In the genomic region with DNA sequence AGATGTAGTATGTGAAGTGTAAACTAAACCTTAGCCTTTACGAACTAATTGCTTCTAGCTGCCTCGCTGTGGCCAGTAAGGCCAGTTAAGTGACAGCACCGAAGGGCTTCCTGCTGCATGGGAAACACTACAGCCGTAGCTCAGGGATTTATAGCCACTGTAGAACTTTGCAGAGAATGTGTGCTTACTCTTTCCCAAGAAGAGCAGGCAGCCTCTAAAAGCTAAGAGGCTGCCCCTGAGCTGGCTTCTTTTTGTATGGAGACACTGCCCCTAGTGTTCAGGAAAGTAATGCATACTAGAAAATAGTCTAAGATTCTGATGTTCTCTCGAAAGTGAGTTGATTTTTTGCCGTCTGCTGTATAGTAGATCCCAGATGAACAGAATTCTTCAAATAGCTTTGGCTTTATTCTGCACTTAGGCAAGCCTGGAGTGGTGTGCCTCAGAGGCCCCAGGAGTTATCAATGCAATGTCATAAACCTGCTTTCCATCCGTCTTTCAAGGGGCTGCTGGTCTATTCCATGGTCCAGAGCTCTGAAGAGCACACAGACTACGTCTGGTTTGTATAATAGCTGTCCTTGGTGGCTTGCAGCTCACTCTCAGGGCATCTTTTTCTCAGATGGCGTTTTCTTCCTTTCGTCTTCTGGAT, we compare ENCODE assay signal across 8 mouse cellular contexts.
DNase-seq lines count a peak whose midpoint lies in the region; ATAC-seq and TF ChIP-seq lines count a peak whose summit lies in the region.

No protein-coding gene starts in this region.

- ATAC-seq in hindbrain, embryonic 11.5 days (ENCODE audit: low FRiP score) = no peak
- ATAC-seq in hindbrain, embryonic 12.5 days (ENCODE audit: low FRiP score) = no peak
- ATAC-seq in Patski = peak; percentile 71
- ATAC-seq in forebrain, embryonic 16.5 days = peak; percentile 69
- peak; percentile 77 for ATAC-seq in kidney, embryonic 16.5 days (ENCODE audit: low FRiP score, low TSS enrichment)

- H3K9ac ChIP-seq in hindbrain, embryonic 11.5 days (ENCODE audit: low read depth, low read length) = no peak overlapping the region
- no peak overlapping the region for H3K9ac ChIP-seq in hindbrain, embryonic 12.5 days
- H3K9ac ChIP-seq in forebrain, embryonic 16.5 days (replicated peaks; ENCODE audit: low read depth, low read length) = no peak overlapping the region
- no peak overlapping the region for H3K9ac ChIP-seq in kidney, embryonic 16.5 days (replicated peaks; ENCODE audit: low read length)

- no peak overlapping the region for H3K4me2 ChIP-seq in hindbrain, embryonic 11.5 days (replicated peaks; ENCODE audit: low read depth, low read length)
- no peak overlapping the region for H3K4me2 ChIP-seq in hindbrain, embryonic 12.5 days (replicated peaks)
- H3K4me2 ChIP-seq in forebrain, embryonic 16.5 days (ENCODE audit: low read length) = no peak overlapping the region
- no peak overlapping the region for H3K4me2 ChIP-seq in kidney, embryonic 16.5 days (replicated peaks; ENCODE audit: low read depth, low read length)

- in situ Hi-C loops in Patski (cut with MboI; ENCODE audit: low pct_unique_long_range_greater_than_20kb) = no loop called here

- WGBS in hindbrain, embryonic 11.5 days = 62% methylated on average over 10 of the region's 10 CpGs
- WGBS in hindbrain, embryonic 12.5 days = 59% methylated on average over 10 of the region's 10 CpGs
- 56% methylated on average over 10 of the region's 10 CpGs for WGBS in forebrain, embryonic 16.5 days
- 30% methylated on average over 10 of the region's 10 CpGs for WGBS in kidney, embryonic 16.5 days

- no peaks in the 10 kb centered on the region for H3K4me1 ChIP-seq in hindbrain, embryonic 11.5 days (replicated peaks; ENCODE audit: control insufficient read depth, insufficient read depth, low read length)
- no peaks in the 10 kb centered on the region for H3K4me1 ChIP-seq in hindbrain, embryonic 12.5 days
- H3K4me1 ChIP-seq in forebrain, embryonic 16.5 days (replicated peaks; ENCODE audit: control insufficient read depth, insufficient read depth, low read length) = peaks cover 6% of the 10 kb centered on the region
- 0 out of 2 replicates have a peak, but pooled peaks cover 4% of the 10 kb centered on the region for H3K4me1 ChIP-seq in kidney, embryonic 16.5 days (ENCODE audit: insufficient read depth, low read length)

- H3K27me3 ChIP-seq in hindbrain, embryonic 11.5 days (ENCODE audit: control insufficient read depth, insufficient read depth, low read length) = no peaks in the 10 kb centered on the region
- peaks cover under 1% of the 10 kb centered on the region; the same call in 1 of the 2 replicates for H3K27me3 ChIP-seq in hindbrain, embryonic 12.5 days
- no peaks in the 10 kb centered on the region for H3K27me3 ChIP-seq in Patski
- H3K27me3 ChIP-seq in forebrain, embryonic 16.5 days (replicated peaks; ENCODE audit: control insufficient read depth, insufficient read depth, low read length) = no peaks in the 10 kb centered on the region
- H3K27me3 ChIP-seq in kidney, embryonic 16.5 days (ENCODE audit: insufficient read depth, low read length) = no peaks in the 10 kb centered on the region

- no peaks in the 10 kb centered on the region for H3K9me3 ChIP-seq in hindbrain, embryonic 11.5 days (ENCODE audit: control insufficient read depth, low read length)
- H3K9me3 ChIP-seq in hindbrain, embryonic 12.5 days (replicated peaks) = no peaks in the 10 kb centered on the region
- no peaks in the 10 kb centered on the region for H3K9me3 ChIP-seq in forebrain, embryonic 16.5 days (ENCODE audit: control insufficient read depth, low read length)
- H3K9me3 ChIP-seq in kidney, embryonic 16.5 days (ENCODE audit: low read length) = no peaks in the 10 kb centered on the region

- H3K27ac ChIP-seq in hindbrain, embryonic 11.5 days (ENCODE audit: low read depth, low read length) = no peak overlapping the region
- no peak overlapping the region for H3K27ac ChIP-seq in hindbrain, embryonic 12.5 days
- H3K27ac ChIP-seq in forebrain, embryonic 16.5 days (ENCODE audit: low read length) = no peak overlapping the region
- 0 out of 2 replicates have a peak overlapping the region, but pooled peaks have one; percentile 9 for H3K27ac ChIP-seq in kidney, embryonic 16.5 days (ENCODE audit: low read length)

- peak; percentile 45 for DNase-seq in hindbrain, embryonic 11.5 days (ENCODE audit: low spot score)
- DNase-seq in Patski (ENCODE audit: low read depth, low spot score) = no peak
- peak; percentile 63 for DNase-seq in mesoderm, embryonic 11.5 days (ENCODE audit: low read depth, low spot score)
- no peak for DNase-seq in urinary bladder, adult 18-20 months (ENCODE audit: low spot score in 2 of 2)
- no peak for DNase-seq in ovary, adult 18-20 months (ENCODE audit: low spot score)

- CTCF ChIA-PET in Patski (lab: Charles Lee) = interaction anchor here (0.8 to 5.9 kb wide), 23 partner anchors 8 to 297 kb away, joined by 3 to 27 read pairs (median 5); partner anchors contain the start of gene Ltbp1

- no peaks in the 10 kb centered on the region for H3K36me3 ChIP-seq in hindbrain, embryonic 11.5 days (ENCODE audit: control insufficient read depth, insufficient read depth, low read length)
- no peaks in the 10 kb centered on the region for H3K36me3 ChIP-seq in hindbrain, embryonic 12.5 days
- H3K36me3 ChIP-seq in forebrain, embryonic 16.5 days (ENCODE audit: control insufficient read depth, insufficient read depth) = no peaks in the 10 kb centered on the region
- H3K36me3 ChIP-seq in kidney, embryonic 16.5 days (ENCODE audit: insufficient read depth, low read length) = no peaks in the 10 kb centered on the region

- POLR2A ChIA-PET in Patski (lab: Charles Lee) = interaction anchor here (0.7 to 0.9 kb wide), 2 partner anchors 24 to 283 kb away, joined by 3 to 5 read pairs; no protein-coding TSS in a partner anchor

- H3K4me3 ChIP-seq in hindbrain, embryonic 11.5 days (ENCODE audit: low read depth, low read length) = no peak overlapping the region
- H3K4me3 ChIP-seq in hindbrain, embryonic 12.5 days = no peak overlapping the region
- no peak overlapping the region for H3K4me3 ChIP-seq in forebrain, embryonic 16.5 days (replicated peaks; ENCODE audit: low read length)
- no peak overlapping the region for H3K4me3 ChIP-seq in kidney, embryonic 16.5 days (ENCODE audit: low read length)

- TF ChIP-seq CTCF in Patski (IDR thresholded peaks at IDR 0.05) = peak; percentile 81

Comparison
In these comparisons a context has a peak if more than half of its experiments do, and no peak if none do; other contexts are left out.
1. ATAC-seq: peak in Patski (single experiment), forebrain, embryonic 16.5 days (single experiment) and kidney, embryonic 16.5 days (single experiment); none in hindbrain, embryonic 11.5 days (single experiment) and hindbrain, embryonic 12.5 days (single experiment).
2. DNase-seq: peak in hindbrain, embryonic 11.5 days (single experiment) and mesoderm, embryonic 11.5 days (single experiment); none in Patski (single experiment), urinary bladder, adult 18-20 months (0 of 2) and ovary, adult 18-20 months (single experiment).